Mouse (Mus musculus) liver, embryonic 13.5 days (tissue): ENCODE results near the gene Josd2. TPM values are rescaled to one million over a fixed set of nuclear protein-coding genes. Genes with fewer than 3 reads are reported as not detected.

Source experiments
- ATAC-seq: fragments of 200-750 bp; cut with Nextera tagmentation; 2 replicates; pipeline ENCODE4 v1.8.0; 2017; ENCODE audit warnings: low read depth, mild to moderate bottlenecking, moderate number of reproducible peaks, moderate library complexity
- DNase-seq: peaks from one replicate; pipeline ENCODE4 v3.0.0; 2022
- H3K27ac ChIP-seq: fragments of 300-500 bp; sonication (generic); 2 replicates; pipeline ENCODE4 v1.5.1; 2015; ENCODE audit warnings: moderate library complexity, mild to moderate bottlenecking, inconsistent platforms
- H3K27me3 ChIP-seq: fragments of 300-500 bp; sonication (generic); 2 replicates; pipeline ENCODE4 v1.6.1; 2015; ENCODE audit warnings: mild to moderate bottlenecking, inconsistent platforms
- H3K36me3 ChIP-seq: fragments of 300-500 bp; sonication (generic); 2 replicates; pipeline ENCODE4 v1.6.1; 2015; ENCODE audit warnings: mild to moderate bottlenecking, inconsistent platforms
- H3K4me1 ChIP-seq: fragments of 300-500 bp; sonication (generic); replicated peaks from 2 replicates; pipeline ENCODE4 v1.6.1; 2015; ENCODE audit warnings: inconsistent platforms
- H3K4me2 ChIP-seq: fragments of 300-500 bp; sonication (generic); 2 replicates; pipeline ENCODE4 v1.6.1; 2015; ENCODE audit warnings: inconsistent platforms, mild to moderate bottlenecking, moderate library complexity
- H3K4me3 ChIP-seq: fragments of 300-500 bp; sonication (generic); replicated peaks from 2 replicates; pipeline ENCODE4 v1.5.1; 2015; ENCODE audit warnings: mild to moderate bottlenecking, inconsistent platforms
- H3K9ac ChIP-seq: fragments of 300-500 bp; sonication (generic); 2 replicates; pipeline ENCODE4 v1.6.1; 2015; ENCODE audit warnings: mild to moderate bottlenecking, inconsistent platforms
- H3K9me3 ChIP-seq: fragments of 300-500 bp; sonication (generic); replicated peaks from 2 replicates; pipeline ENCODE4 v1.6.1; 2016; ENCODE audit warnings: inconsistent platforms
- WGBS: fragments of 180-500 bp; shearing (Covaris S2); methylation state at CpG from one replicate; pipeline ENCODE4 v1.1.7; 2015; ENCODE audit not compliant: insufficient replicate concordance; 5-methylcytosine and 5-hydroxymethylcytosine counted together
- polyA plus RNA-seq: library from polyadenylated mRNA; unstranded; fragments of >200 nt; fragmentation: Nextera tagmentation; extraction: Ambion mirVana; gene quantifications from 2 replicates; pipeline ENCODE4 v1.2.1, GENCODE M21; 2015

The Josd2 gene
- polyA plus RNA-seq, 1 experiment from 2014 or later: 170 TPM

DNA sequence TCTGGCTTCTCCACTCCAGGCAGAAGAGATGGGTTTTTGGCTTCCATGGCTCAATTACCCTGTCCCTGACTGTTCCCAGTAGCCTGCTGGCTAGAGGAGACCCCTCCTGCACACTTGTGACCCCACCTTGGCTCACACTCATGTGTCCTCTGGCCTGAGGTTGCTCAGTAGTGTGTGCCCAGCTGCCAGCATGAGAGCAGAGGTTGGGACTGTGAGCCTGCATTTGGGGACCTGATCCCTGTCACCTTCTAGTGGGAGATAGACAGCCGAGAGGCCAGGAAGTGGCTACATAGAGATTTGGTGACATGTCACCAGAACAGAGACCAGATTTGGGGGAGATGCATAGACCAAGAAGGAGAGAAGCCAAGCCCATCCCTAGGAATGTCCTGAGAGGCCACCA, 30.6 kb upstream of the Josd2 start:
- peaks cover 30% of the 10 kb centered on the region for H3K4me1 ChIP-seq
- H3K36me3 ChIP-seq: no peaks in the 10 kb centered on the region
- H3K27me3 ChIP-seq: peaks cover 83% of the 10 kb centered on the region
- DNase-seq: no peak
- no peak overlapping the region for H3K9ac ChIP-seq
- no peak overlapping the region for H3K4me2 ChIP-seq
- no peaks in the 10 kb centered on the region for H3K9me3 ChIP-seq
- no peak overlapping the region for H3K27ac ChIP-seq
- no peak overlapping the region for H3K4me3 ChIP-seq
- WGBS: 28% methylated on average over 1 of the region's 1 CpGs
- no peak for ATAC-seq

DNA sequence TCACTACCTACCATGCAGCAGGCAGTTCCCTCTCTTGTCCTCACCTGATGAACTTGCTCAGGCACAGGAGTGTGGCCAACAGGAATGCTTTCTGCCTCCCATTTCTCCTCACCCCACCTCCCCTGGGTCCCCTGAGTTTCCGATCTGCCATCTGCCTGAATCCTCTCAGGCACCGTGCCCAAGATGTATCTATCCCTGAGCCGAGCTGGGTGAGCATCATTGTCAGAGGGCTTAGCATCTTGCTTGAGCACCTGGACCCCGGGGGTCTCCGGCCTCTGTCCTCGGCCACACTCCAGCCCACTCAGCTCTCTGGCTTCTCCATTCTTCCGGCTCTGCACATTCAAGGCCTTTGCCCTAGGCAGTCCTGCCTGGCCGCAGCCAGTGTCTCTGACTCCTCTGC, 29.8 kb upstream of the Josd2 start:
- DNase-seq: no peak
- H3K36me3 ChIP-seq: no peaks in the 10 kb centered on the region
- no peak overlapping the region for H3K4me3 ChIP-seq
- no peak overlapping the region for H3K4me2 ChIP-seq
- peaks cover 29% of the 10 kb centered on the region for H3K4me1 ChIP-seq
- peaks cover 84% of the 10 kb centered on the region for H3K27me3 ChIP-seq
- no peak for ATAC-seq
- no peaks in the 10 kb centered on the region for H3K9me3 ChIP-seq
- no peak overlapping the region for H3K27ac ChIP-seq
- WGBS: 56% methylated on average over 8 of the region's 8 CpGs
- H3K9ac ChIP-seq: no peak overlapping the region

DNA sequence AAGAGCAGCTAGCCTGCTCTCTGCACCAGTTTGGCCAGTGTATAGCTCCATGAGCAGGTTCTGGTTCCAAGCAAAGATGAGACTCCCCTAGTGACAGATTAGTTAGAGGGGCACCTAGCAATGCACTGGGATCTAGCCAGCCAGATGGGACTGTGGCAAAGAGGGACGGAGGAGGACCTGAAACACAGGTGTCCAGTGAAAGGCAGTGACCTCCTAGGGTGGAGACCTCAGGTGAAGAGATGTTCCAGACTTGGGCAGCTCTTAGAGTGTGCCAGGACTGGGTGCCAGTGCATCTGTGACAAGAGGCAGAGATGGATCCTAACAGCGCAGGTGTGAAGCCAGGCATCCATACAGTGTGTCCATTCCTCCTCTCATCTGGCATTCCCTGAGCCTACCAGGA, 28.1 kb upstream of the Josd2 start:
- ATAC-seq: no peak
- H3K27ac ChIP-seq: no peak overlapping the region
- H3K27me3 ChIP-seq: peaks cover 95% of the 10 kb centered on the region
- no peak overlapping the region for H3K4me2 ChIP-seq
- 53% methylated on average over 2 of the region's 2 CpGs for WGBS
- H3K9ac ChIP-seq: no peak overlapping the region
- H3K4me3 ChIP-seq: no peak overlapping the region
- DNase-seq: no peak
- H3K36me3 ChIP-seq: no peaks in the 10 kb centered on the region
- H3K4me1 ChIP-seq: peaks cover 16% of the 10 kb centered on the region
- H3K9me3 ChIP-seq: no peaks in the 10 kb centered on the region

DNA sequence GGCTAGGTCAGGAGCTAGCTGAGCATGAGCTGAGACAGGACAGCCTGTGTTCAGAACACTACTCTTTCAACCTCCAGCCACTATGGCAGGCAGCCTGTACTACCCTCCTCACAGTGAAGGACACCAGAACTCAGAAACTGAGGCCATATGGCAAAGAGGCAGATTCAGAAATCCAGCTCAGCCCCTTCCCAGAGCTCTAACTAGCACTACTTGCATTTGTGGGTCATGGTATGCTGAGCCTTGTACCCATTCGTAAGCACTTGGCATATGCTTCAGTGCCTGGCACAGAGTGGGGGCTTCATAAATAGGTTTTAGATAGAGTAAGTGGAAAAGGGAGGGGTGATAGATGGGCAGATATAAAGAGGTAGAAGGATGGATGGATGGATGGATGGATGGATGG, 27.3 kb upstream of the Josd2 start:
- H3K27ac ChIP-seq: no peak overlapping the region
- H3K9me3 ChIP-seq: no peaks in the 10 kb centered on the region
- peaks cover 95% of the 10 kb centered on the region for H3K27me3 ChIP-seq
- H3K4me3 ChIP-seq: no peak overlapping the region
- 57% methylated on average over 1 of the region's 1 CpGs for WGBS
- DNase-seq (no peak), ATAC-seq (no peak)
- no peaks in the 10 kb centered on the region for H3K36me3 ChIP-seq
- no peak overlapping the region for H3K4me2 ChIP-seq
- H3K4me1 ChIP-seq: peaks cover 16% of the 10 kb centered on the region
- H3K9ac ChIP-seq: no peak overlapping the region

DNA sequence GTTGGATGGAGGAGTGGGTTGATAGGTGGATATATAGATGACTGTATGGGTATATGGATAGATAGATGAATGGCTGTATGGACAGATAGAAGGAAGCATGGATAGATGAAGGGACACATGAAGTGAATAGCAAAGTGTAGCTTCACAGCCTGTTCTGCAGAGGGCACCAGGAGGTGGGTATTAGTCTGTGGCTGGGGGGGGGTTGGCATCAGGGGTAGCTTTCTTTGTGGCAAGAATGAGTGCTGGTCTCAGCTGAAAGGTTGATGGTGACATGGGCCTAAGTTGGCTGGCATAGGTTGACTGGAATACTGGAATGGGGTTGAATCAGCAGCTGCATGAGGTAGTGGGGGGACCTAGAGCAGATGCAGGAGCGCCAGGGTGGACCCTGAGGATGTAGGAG, 26.6 kb upstream of the Josd2 start:
- H3K9me3 ChIP-seq: no peaks in the 10 kb centered on the region
- no peaks in the 10 kb centered on the region for H3K36me3 ChIP-seq
- no peak overlapping the region for H3K4me2 ChIP-seq
- WGBS: 7% methylated on average over 1 of the region's 1 CpGs
- H3K4me3 ChIP-seq: no peak overlapping the region
- no peak overlapping the region for H3K9ac ChIP-seq
- H3K27me3 ChIP-seq: peaks cover 95% of the 10 kb centered on the region
- ATAC-seq: no peak
- no peak for DNase-seq
- peaks cover 9% of the 10 kb centered on the region for H3K4me1 ChIP-seq
- H3K27ac ChIP-seq: no peak overlapping the region

DNA sequence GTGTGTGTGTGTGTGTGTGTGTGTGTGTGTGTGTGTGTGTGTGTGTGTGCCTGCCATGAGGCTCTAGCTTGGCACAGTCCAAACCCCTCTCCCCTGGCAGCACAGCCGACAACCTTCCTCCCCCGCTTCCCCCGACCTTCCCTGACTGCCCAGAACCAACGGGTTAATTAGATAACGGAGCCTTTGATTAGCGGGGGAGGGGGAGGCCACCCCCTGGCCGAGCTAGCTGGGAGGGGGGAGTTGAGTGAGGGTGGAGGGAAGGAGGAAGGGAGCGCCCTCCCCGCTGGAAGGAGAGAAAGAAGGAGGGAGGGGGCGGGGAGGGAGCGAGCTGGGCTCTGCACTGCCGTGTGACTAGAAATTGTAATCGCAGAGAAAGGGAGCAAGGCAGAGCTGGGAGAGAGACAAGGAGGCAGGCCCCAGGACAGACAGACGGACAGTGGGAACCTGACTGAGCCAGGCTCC, 26.1 kb upstream of the Josd2 start:
- Histone ChIP-seq H3K4me1 (peaks cover 4% of the 10 kb centered on the region), H3K4me3 (no peak overlapping the region), H3K27me3 (peaks cover 95% of the 10 kb centered on the region), H3K9ac (no peak overlapping the region), H3K27ac (no peak overlapping the region), H3K9me3 (no peaks in the 10 kb centered on the region), H3K36me3 (no peaks in the 10 kb centered on the region), H3K4me2 (no peak overlapping the region)
- WGBS: 3% methylated on average over 12 of the region's 14 CpGs
- DNase-seq: no peak
- no peak for ATAC-seq

DNA sequence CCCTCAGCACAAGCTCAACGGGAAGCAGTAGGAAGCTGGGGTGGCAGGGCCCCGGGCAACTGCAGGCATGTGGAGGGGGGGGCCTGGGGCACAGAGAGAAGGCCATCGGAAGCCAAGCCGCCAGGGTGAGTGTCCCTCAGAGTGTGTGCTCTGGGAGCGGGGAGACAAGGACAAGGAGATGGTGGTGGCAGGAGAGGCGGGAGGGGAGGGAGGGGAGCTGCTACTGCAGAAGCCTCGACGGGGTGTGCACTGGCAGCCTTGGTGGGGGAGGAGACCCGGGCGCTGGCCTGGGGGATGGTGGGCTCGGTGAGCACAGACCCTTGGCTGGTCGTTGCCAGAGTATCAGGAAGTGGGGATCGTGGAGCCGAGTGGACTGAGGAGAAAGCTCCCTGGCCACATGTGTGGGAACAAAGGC, 25.4 kb upstream of the Josd2 start:
- H3K27ac ChIP-seq: no peak overlapping the region
- 1% methylated on average over 14 of the region's 14 CpGs for WGBS
- H3K4me1 ChIP-seq: no peaks in the 10 kb centered on the region
- H3K4me3 ChIP-seq: no peak overlapping the region
- H3K27me3 ChIP-seq: peaks cover 98% of the 10 kb centered on the region
- ATAC-seq: no peak
- no peaks in the 10 kb centered on the region for H3K9me3 ChIP-seq
- no peak for DNase-seq
- no peak overlapping the region for H3K4me2 ChIP-seq
- H3K9ac ChIP-seq: no peak overlapping the region
- H3K36me3 ChIP-seq: no peaks in the 10 kb centered on the region

DNA sequence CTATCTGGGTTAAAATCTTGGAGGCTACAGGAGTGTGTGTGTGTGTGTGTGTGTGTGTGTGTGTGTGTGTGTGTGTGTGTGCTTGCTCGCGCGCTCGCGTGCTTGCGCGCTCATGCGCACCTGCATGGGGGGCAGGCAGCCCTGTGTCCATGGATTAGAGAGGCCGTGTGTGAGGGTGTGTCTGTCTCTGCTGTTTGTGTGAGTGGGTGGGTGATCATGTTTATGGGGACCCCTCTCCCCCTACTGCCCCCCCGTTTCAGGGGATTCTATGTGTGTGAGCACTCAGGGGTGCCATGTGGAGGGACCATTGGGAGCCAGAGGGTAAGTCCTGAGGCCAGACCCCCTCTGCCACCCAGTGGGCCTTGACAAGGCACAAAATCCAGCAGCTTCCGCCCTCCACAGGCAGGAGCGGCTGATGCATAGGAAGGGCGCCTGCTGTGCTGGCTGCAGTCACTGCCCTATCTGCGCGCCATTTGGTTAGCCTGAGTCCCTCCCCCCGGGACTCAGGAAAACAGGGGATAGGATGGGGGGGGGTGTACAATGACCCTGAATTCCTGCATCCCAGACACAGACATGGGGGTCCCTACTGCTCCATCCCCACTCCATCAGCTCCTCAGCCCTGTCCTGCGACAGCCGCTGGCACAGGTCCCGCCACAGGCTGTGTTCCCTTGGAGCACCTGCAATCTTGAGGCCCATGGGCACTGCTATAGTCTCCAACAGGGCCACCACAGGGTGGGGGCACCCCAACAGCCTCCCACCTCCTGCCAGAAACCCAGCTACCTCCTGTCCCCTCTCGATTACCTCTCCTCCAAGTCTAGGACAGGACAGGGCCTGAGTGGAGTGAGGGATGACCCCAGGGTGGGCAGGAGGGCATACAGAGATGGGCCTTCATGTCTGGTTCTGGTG, 24.3 kb upstream of the Josd2 start:
- no peak for DNase-seq
- peaks cover 93% of the 10 kb centered on the region for H3K27me3 ChIP-seq
- H3K36me3 ChIP-seq: no peaks in the 10 kb centered on the region
- no peak overlapping the region for H3K4me2 ChIP-seq
- H3K9ac ChIP-seq: no peak overlapping the region
- WGBS: 17% methylated on average over 20 of the region's 20 CpGs
- no peak overlapping the region for H3K4me3 ChIP-seq
- H3K4me1 ChIP-seq: no peaks in the 10 kb centered on the region
- ATAC-seq: no peak
- no peak overlapping the region for H3K27ac ChIP-seq
- H3K9me3 ChIP-seq: no peaks in the 10 kb centered on the region

DNA sequence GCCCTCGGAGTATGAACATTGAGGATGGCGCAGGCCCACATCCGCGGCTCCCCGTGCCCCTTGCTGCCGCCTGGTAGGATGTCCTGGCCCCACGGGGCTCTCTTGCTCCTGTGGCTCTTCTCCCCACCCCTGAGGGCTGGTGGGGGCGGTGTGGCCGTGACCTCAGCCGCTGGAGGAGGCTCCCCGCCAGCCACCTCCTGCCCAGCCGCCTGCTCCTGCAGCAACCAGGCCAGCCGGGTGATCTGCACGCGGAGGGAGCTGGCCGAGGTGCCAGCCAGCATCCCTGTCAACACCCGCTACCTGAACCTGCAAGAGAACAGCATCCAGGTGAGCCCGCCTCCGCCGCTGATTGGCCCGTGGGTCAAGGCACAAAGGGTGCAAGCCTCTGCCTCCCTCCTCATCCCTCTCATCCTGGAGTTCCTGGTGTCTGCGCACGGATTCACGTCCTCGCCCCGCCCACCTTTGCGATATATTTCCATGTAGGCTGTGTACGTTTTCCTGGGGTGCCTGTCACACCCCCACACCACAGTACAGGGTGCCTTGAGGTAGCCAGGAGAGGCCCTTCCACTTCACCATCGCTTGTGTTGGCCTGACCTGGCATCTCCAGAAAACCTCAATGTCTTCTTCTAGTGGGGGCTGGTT, 22.8 kb upstream of the Josd2 start:
- peaks cover 91% of the 10 kb centered on the region for H3K27me3 ChIP-seq
- H3K4me1 ChIP-seq: no peaks in the 10 kb centered on the region
- H3K9me3 ChIP-seq: no peaks in the 10 kb centered on the region
- 8% methylated on average over 29 of the region's 29 CpGs for WGBS
- DNase-seq (no peak), ATAC-seq (no peak)
- no peak overlapping the region for H3K9ac ChIP-seq
- no peak overlapping the region for H3K4me2 ChIP-seq
- H3K36me3 ChIP-seq: no peaks in the 10 kb centered on the region
- no peak overlapping the region for H3K27ac ChIP-seq
- no peak overlapping the region for H3K4me3 ChIP-seq

DNA sequence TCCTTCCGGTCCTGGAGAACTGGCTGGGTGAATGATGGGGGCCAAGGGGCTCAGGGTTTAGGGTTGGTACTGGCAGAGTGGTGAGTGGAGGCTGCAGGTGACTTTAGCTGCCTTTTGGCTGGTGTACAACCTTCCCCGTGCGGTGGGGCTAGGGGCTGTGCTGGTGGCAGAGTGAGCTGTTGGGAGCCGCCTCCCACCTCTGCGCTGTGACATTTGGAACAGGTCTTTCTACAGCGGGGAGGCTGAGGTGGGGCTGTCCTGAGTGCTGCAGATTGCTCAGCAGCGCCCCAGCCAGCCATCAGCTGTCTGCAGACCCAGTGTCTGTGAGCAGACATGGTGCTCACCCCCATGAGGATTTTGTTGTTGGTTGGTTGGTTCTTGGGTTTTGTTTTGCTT, 22.3 kb upstream of the Josd2 start:
- no peaks in the 10 kb centered on the region for H3K4me1 ChIP-seq
- DNase-seq (no peak), ATAC-seq (no peak)
- H3K36me3 ChIP-seq: no peaks in the 10 kb centered on the region
- H3K9ac ChIP-seq: no peak overlapping the region
- 6% methylated on average over 7 of the region's 7 CpGs for WGBS
- peaks cover 90% of the 10 kb centered on the region for H3K27me3 ChIP-seq
- H3K4me2 ChIP-seq: no peak overlapping the region
- no peak overlapping the region for H3K4me3 ChIP-seq
- H3K27ac ChIP-seq: no peak overlapping the region
- no peaks in the 10 kb centered on the region for H3K9me3 ChIP-seq

DNA sequence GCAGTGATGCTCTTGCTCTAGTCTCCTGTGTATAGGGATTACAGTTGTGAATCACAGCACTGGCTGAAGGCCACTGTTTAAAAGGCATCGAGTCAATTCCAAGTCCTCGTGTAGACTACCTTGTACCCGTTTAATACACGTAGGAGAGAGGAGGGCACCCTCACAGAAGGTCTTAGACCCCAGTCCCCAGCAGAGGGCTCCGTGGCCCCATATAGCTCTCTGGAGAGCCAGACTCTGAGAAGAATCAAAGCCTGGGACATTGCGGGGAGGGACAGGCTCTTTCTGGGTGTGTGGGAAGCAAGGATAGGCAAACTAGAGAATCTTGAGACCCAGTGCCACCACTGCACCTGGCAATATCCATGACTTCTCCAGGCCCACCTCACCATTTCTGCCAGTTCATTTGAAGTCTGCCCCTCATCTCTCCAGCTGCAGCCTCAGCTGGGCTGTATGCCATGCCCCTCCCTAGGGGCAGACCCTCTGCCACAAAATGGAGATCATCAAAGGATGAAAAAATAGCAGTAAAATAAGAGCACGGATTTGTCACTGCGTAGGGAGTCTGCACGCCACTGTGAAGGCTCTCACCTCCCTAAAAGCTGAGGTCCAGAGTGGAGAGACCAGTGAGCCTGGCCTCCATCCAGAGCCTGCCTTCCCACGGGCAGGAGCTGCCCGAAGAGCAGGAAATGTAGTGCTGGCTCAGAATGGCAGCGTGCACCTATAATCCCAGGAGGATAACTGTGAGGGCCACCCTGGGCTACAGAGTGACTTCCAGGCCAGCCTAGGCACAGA, 21.5 kb upstream of the Josd2 start:
- Histone ChIP-seq H3K27me3 (peaks cover 85% of the 10 kb centered on the region), H3K4me2 (no peak overlapping the region), H3K4me3 (no peak overlapping the region), H3K9me3 (no peaks in the 10 kb centered on the region), H3K9ac (no peak overlapping the region), H3K27ac (no peak overlapping the region), H3K36me3 (no peaks in the 10 kb centered on the region), H3K4me1 (no peaks in the 10 kb centered on the region)
- WGBS: 39% methylated on average over 12 of the region's 12 CpGs
- ATAC-seq (no peak), DNase-seq (no peak)
